Mouse (Mus musculus) ovary, adult 2 months (tissue): ENCODE results near the gene Mical3. TPM values are rescaled to one million over a fixed set of nuclear protein-coding genes. Genes with fewer than 3 reads are reported as not detected.

Experiments used
- polyA plus RNA-seq: library from polyadenylated mRNA; depleted of rRNA; stranded (reverse); fragments of >200 nt; gene quantifications from 2 replicates; pipeline ENCODE4 v1.2.3, GENCODE M21; 2012; rRNA removed

Gene Mical3
- 70.8 and 73.6 TPM in 2 replicates for polyA plus RNA-seq

GRCm38 (mm10) chr6:121130773-121131172 is at the start of gene Mical3:
Gene Mical3, minus strand, starts transcription at chr6:121130999.

GRCm38 (mm10) chr6:120916074-120916971 is 214.5 kb downstream of the Mical3 start, which contains the start of gene Bid:
Gene Bid, minus strand, starts transcription at chr6:120916853.

Other genes starting within 250 kb of the Mical3 start
- gene Bid, start 214.1 kb downstream of the Mical3 start, polyA plus RNA-seq, result 9.3 and 10.9 TPM in 2 replicates
- 27.4 and 30.7 TPM in 2 replicates for gene Pex26, start 52.7 kb upstream of the Mical3 start, polyA plus RNA-seq
- gene Tuba8, start 79.7 kb upstream of the Mical3 start, polyA plus RNA-seq, result 0.35 and 0.79 TPM in 2 replicates
- gene Usp18, start 114.9 kb upstream of the Mical3 start, polyA plus RNA-seq, result 7.8 and 8.3 TPM in 2 replicates
- 1.4 and 2.3 TPM in 2 replicates for gene Slc6a13, start 169.2 kb upstream of the Mical3 start, polyA plus RNA-seq
- 0.40 and 2.4 TPM in 2 replicates for gene Slc6a12, start 212.1 kb upstream of the Mical3 start, polyA plus RNA-seq